Mouse (Mus musculus) c-Kit-positive CD71-positive TER-119-negative erythroid progenitor cells, embryonic 14.5 days (primary cell): ENCODE results near the gene Olfr1408.

Source experiments
- DNase-seq: peaks from one replicate; pipeline ENCODE4 v3.0.0-alpha.2; 2013; ENCODE audit warnings: low read depth

Olfr1408 gene

DNA sequence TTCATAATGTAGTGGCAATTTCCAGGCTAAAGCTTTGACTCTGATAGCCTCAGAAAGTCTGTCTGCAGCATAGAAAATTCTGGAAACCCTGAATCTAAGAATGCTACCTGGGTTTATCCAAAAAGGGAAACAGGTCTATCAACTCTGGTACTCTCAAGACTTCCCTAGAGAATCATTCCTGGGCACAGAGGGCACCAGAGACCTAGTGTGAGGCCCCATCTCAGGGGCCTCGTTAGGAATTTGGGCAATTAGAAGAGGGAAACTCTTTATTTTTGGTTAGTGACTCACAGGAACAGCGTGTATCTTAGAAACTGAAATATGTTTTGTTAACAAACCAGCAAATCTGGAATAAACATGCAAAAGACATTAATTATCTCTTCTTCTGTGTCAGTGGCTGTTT is at the start of gene Olfr1408:
Gene Olfr1408 (minus strand): TSS at position 101 of the 400 bp plus-strand sequence.
- no peak for DNase-seq

DNA sequence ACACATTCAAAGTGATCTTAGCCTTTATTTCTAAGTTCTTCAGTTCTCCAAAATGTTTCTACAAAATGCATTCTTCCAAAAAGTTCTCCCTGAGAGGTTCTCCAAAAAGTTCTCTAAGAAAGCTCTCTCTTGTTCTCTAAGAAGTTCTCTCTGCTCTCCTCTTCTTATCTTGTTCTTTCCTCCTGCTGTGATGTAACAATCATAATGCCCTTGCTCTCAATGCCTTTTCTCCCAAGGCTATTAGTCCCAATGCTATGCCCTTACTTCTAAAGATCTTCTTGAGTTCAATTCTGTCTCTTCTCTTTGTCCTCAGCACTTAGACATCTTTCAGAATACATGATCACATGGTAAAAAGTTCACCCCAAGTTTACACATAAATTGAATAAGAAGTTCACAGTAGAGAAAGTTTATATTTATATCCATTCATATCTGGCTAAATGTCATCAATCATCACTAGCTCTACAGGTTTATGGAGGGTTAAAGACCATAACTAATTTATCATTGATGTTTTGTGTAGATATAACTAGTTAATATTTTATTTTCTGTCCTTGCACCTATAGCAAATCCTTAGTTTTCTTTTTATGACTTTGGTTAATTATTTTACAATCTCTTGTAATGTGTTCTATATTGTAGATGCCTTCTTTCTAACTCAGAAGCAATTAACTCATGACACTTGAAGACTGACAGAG is 37.1 kb upstream of the Olfr1408 start:
- no peak for DNase-seq
